Mouse (Mus musculus) forelimb bud, embryonic 11.5 days (tissue): ENCODE data around the gene Cdkl3.

ENCODE experiments used
- DNase-seq: peaks from one replicate; pipeline ENCODE4 v3.0.0-alpha.2; 2012; ENCODE audit warnings: low read depth, low spot score

The Cdkl3 gene

DNA sequence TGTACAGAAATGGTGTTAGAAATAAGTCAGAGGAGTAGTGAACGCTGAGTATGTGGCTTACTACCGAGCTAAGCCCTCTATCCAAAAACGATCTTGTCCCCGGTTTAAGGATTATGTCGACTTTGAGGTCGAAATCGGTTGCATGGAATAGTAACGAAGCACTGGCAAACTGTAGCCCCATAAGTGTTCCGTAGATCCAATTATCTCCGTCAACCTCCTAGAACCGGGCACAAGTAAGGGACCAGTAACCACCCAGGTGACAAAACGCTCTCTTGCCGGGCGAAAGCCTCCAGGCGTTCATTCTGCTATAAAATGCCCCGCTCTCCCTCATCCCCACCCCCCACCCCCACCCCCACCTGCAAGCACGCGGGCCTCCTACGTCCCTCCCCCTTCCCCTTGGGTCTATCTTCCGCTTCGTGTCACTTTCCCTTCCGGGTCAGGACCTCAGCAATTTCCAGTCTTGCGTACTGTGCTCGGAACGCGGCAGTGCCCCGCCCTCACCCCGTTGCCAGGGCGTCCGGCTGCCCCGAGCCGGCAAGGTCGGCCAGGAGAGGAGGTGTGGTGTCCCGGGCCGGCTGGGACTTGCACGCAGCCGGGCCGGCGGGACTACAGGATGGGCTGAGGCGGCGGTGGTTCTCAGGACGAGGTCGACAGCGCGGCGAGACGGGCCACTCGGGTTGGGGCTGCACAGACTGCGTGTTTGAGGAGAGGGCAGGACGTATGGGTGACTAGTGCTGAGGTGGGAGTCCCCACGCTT lies at the start of gene Cdkl3:
TSS of gene Cdkl3 (plus strand) at position 450 of the 757 bp plus-strand sequence.
- peak; percentile 97 for DNase-seq

DNA sequence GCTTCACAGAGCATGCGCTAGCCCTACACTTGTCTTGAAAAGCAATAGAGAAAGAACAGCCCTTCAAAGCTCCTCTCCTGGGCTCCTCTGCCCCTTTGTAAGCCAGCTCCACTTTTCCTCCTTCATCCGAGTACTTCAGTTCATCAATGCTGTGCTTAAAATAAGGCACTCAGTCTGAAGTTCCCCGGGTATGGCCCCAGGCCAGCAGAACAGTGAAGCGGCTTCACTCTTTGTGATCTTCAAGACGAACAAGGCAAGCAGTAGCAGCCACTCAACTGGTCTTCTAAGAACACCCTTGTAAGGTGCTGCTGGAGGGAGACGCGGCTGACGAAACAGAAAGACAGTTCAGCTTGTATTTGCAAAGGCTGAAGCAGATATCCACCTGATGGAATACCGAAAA lies 47.9 kb upstream of the Cdkl3 start:
- DNase-seq, result no peak

DNA sequence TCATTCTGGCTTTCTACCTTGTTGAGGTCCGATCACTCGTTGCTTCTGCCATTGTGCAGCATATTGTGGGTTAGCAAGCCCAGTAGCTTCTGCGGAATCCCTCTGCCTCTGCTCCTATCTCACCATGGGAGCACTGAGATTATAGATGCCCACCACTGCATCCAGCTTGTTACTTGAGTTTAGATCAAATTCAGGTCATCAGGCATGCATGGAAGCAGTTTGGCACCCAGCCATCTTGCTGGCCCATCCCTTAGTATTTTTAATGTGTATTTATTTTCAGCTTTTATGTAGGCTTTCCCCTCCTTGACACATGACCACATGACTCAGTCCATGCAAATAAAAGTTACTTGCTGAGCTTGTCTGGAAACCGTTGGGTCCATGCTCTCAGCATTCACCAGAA lies 46.3 kb upstream of the Cdkl3 start:
- DNase-seq, result no peak

DNA sequence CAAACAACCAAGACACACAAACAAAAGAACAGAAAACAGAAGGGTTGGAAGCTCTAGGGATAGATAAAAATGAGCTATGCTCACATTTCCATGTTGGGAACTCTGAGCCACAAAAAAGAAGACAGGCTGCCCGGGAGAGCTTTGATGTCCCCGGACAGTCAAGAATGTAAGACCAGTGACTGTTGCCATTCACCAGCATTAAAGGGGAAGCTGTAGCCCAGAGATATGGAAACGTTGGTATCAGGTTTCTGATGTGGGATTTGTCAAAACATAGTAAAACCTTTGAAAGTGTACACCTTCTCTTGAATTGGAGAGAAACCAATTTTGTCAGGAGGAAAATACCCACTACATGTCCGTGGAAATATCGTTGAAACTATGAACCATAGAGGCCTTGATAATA lies 44.5 kb upstream of the Cdkl3 start:
- DNase-seq, result no peak

DNA sequence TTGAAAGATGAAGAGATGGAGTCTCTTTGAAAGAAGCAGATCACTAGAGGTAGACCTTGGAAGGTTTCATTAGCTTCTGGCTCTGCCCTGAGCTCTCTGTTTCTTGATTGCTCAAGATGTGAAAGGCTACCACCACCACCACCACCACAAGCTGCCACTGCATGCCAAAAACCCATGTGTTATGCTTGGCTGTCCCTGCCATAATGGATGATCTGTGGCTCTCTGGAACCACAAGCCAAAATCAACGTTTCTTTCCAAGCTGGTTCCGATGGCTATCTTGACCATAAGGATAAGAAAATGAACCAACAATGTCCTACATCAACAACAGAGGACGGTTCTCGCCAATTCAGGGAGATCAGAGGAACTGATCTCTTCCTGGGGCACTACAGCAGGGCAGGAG lies 44.0 kb upstream of the Cdkl3 start:
- DNase-seq, result no peak

DNA sequence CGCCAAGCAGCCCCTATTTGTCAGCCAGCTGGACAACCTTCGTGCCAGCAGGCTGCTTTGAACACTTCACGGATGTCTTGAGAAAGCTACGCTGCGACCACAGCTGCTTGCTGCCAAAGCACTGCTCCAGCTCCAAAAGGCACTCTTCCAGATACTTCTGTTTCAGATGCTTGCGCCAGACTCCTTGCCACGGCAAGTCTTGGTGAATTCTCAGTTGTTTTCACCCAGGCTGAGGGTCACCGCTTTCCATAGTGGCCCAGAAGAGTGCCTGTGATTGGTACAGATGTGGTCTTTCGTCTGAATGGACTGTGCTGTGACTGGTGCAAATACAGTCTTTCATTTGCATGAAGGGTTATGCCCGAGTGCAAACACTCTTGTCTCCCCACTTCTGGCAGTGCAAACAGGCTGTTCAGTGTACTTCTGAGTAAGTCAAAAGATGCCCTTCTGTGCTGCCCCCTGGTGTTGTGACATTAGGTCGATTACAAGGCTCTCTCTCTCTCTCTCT lies 43.0 kb upstream of the Cdkl3 start:
- no peak for DNase-seq

DNA sequence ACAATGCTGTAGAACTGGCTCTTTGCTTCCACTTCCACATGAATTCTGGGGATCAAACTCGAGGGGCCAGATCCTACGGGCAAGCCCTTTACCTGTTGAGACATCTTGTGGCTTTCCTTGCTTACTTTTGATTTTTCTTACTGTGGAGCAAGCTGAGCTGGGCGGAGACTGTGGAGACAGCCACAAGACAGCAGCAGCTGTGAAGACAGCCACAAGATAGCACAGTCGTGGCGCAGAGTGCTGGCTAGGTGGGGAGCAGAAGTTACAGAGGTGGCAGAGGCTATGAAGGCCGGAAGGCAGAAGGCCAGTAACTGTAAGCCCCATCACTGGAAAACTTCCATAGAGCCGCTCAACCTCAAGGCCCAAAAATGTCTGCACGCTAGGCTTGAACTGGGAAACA lies 42.3 kb upstream of the Cdkl3 start:
- DNase-seq, result no peak

DNA sequence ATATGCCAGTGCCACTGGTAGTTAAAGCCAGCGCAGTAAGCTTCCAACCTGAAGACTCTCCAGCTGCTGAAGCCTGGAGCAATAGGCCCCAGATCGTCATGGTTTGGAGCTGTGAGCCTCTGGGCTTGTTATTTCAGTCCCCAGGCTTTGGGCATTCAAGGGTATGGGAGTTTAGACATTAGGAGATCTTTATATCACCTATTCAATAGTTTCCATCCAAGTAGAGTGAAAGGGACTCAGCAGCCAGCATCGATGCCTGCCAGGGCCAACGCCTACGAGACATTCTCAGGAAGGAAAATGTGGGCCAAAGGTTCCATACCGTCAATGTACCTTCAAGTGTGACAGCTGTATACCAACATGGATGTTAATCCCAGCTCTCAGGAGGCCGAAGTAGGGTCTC lies 41.7 kb upstream of the Cdkl3 start:
- no peak for DNase-seq

DNA sequence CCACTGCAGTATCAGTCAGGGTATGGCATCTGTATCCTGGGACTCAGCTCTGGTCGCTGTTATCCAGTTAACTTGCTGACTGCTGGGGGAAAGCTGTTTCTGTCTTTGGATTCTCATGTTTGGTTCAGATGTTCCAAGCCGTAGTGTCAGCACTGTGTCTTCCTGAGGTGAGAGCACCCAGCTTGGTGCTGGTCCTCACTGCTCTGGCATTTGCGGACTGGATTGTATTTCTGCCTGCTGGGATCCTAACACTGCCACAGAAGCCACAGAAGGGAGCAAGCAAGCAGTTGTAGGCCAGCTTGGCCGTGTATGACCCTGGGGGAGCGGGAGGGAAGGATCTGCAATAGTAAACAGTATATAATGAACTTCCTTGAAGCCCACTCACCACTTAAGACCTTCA lies 37.4 kb upstream of the Cdkl3 start:
- DNase-seq, result no peak

DNA sequence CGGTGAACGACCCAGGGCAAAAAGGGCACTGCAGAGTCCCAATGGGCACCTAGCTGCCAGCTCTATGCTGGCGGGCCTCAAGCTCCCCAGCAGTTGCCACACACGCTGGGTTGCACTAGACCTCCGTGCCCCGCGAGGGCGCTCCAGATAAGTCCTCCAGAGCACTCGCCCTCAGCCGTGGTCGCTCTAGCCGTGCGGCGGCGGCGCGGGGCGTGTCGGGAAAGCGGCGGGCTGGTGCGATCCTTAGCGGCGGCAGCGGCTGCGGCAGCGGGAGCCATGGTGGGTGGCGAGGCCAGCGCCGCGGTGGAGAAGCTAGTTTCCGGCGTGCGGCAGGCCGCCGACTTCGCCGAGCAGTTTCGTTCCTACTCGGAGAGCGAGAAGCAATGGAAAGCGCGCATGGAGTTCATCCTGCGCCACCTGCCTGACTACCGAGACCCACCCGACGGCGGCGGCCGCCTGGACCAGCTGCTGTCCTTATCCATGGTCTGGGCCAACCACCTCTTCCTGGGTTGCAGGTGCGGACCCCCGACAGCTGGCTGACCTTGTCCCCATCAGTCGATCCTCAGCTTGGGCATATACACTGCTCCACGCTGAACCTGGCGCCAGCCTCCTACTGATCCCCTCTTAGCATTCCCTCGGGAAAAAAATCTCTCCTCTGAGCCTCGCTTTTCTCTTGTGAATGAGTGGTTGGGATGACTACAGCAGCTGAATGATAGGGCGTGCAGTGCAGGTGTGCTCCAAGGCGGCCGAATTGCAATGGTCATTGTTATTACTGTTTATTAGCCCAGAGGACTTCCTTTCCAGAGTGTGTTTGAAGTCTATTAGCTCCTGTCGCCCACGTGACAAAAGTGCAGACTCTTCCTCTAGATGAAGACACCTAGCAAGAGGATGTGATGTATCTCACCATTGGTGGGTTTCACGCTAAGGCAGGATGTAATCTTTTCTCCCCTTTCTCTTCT lies 36.3 kb upstream of the Cdkl3 start, which contains the start of gene Cdkn2aipnl:
TSS of gene Cdkn2aipnl (plus strand) at position 219 of the 959 bp plus-strand sequence.
- peak; percentile 90 for DNase-seq

DNA sequence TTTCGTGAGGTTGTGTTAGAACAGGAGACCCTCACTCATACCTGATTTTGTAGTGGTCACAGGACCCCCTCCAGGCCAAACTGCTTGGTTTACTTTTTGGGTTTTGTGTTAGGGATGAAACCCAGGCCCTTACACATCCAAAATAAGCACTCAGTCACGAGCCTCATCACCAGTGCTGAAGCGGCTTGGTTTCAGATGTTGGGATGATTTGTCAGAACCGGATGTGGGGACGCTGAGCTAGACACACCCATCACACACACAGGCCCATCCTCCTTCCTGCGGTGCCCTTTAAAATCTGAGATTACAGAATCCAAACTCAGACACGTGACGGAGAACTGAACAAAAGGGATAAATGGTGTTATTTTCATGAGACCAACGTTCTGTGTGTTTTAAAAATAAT lies 35.1 kb upstream of the Cdkl3 start:
- DNase-seq, result no peak

DNA sequence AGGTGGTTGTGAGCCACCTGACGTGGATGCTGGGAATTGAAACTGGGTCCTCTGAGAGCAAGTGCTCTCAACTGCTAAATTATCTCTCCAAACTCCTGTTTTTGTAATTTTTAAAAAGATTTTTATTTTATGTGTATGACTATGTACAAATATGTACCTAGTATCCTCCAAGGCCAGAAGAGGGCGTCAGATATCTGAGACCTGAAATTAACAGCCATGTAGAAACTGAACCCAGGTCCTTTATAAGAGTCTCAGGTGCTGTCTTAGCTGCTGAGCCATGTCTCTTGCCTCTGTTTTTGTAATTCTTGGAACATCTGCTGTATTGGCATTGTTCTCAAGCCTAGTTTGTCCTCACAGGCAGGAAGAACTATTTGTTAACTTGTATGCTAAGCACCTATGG lies 34.5 kb upstream of the Cdkl3 start:
- DNase-seq, result no peak

DNA sequence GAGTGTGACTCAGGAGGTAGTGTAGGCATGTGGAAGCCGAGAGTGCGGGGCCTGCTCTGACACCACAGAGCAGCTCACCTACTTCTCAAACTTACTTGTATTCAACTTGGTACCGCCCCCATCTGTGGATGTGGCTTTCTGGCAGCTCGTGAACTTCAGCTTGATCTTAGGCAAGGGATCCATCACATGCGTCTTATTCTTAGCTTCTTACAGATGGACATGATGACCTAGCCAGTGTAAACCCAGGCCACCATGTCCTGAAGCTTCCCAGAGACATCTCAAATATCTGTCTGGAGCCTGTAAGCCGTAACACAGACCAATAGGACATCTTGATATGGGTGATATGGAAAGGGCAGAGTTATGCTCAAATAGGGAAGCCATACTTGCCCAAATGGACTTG lies 32.4 kb upstream of the Cdkl3 start:
- no peak for DNase-seq

DNA sequence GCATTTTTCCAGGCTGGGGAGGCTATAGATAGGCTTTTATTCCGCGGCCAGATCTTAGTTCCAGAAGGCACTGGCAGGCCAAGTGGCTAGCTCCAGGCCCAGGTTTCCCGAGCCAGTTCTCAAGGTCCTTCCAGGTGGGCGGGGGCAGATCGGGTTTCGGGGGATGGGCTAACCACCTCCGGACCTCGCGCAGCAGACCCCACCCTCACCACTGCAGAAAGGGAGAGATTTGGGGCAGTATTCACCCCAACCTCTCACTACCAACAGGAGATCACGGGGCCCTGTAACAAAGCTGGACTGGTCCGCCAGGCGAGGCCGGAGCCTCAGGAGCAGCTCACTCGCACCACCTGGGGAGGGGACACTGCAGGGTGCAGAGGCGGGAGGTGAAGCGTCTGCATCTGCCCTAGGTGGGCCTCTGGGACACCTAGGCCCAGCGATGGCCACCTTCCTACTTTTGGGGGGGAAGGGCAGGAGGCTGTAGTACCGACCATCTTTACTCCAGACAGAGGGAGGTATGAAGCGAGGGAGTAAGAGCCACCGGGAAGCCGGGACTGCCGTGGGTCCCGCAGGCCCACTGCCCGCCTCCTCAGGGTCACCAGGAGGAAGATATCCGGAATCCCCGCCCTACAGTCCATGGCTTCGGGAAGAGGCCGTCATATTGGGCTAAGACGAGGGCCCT lies 4.3 kb upstream of the Cdkl3 start:
- DNase-seq, result peak; percentile 76

DNA sequence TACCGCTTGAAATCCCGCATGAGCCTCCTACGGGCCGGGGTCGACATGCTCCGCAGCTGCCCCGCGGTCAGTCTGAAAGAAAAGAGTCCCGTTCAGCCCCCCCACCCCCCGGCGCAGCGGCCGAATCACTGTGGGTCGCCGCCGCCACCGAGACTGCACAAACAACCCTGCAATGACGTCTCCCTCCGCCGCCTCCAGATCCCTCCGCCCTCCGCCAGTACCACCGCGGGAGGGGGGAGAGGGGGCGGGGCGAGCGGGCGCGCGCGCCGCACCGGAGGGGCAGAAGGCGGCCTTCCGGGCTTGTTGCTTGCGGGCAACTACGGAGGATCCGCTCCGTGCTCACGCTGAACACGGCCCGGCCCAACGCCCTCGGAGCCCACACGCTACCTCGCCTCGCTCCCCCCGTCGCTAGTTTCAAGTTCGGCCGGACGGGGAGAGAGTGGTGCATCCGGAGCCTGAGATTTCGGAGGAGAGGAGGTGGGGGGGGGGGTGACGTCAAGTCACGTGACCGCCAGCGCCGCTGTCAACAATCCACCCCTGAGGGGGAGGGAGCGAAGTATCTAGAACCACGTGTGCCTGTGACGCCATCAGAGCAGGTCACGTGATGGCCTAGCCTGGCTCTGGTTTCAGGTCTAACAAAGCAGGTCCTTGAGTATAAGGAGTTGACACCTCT lies 3.6 kb upstream of the Cdkl3 start, which contains the start of gene Ube2b:
TSS of gene Ube2b (minus strand) at position 473 of the 673 bp plus-strand sequence.
- DNase-seq, result peak; percentile 98

DNA sequence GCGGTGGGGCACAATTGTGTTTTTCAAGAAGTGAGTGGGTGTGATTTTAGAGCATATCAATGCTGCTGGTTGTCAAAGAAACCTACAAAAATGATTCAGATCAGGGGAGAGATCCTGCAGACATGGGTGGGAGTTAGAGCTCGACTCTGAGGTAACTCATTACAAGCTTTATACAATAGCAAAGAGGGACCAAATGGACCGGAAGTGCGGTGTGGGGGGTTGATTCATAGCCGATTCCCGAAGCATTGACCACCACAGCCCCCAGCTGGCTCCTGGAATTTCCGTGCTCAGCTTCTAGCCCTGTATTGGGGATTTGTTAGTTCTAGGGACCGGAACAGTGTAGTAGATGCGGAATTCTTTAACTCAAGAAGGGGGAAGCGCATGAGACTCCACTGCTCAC lies 2.7 kb upstream of the Cdkl3 start:
- no peak for DNase-seq

DNA sequence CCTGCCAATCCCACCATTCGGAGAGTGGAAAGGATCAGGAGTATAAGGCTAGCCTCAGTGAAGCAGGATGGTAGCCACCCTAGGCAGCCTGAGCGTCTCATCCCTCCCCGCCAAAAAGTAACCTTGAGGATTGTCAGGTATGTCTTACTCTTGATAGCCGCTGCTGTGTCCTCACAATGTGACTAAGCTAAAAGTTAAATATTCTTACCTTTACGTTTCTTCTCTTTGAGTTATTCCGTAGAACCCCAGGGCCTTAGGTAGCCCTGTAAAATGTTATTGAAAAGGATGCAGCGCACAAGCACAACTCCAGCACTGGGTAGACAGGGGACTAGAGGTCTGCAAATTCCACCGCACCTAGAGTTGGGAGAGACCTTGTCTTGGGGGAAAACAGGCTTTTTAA lies 2.2 kb upstream of the Cdkl3 start:
- no peak for DNase-seq

DNA sequence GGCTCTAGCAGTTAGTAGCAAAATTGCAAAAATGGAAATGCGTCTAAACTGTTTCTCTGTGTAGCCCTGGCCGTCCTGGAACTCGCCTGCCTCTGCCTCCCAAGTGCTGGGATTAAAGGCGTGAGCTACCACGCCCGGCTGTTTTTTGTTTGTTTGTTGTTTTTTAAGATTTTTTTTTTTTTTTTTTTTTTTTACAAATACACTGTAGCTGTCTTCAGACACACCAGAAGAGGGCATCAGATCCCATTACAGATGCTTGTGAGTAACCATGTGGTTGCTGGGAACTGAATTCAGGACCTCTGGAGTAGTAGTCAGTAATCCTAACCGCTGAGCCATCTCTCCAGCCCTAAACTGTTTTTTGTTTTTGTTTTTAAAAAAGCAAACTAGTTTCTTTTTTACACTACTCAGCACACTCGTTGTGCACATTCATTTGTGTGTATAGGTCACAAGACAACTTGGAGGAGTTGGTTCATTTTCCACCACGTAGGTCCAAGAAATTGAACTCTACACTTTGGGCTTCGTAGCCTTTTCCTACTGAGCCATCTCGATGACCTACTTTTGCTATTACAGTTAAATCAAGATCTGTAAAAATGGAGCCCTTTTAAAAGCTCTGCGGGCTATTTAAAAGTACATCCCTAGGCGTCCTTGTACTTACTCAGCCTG lies 1.0 kb upstream of the Cdkl3 start:
- no peak for DNase-seq

DNA sequence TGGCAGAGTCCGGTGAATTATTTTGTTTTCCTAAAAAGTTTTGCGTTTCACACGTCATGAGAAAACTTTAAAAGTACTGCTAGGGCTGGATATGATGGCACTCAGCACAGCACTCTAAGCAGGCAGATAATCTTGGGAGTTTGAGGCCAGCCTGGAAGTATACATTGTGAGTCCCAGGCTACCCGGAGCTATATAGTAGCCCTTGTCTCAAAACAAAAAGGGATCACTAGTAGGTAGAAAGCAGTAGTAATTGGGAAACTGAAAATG lies 583 bp upstream of the Cdkl3 start:
- DNase-seq, result peak; percentile 21

DNA sequence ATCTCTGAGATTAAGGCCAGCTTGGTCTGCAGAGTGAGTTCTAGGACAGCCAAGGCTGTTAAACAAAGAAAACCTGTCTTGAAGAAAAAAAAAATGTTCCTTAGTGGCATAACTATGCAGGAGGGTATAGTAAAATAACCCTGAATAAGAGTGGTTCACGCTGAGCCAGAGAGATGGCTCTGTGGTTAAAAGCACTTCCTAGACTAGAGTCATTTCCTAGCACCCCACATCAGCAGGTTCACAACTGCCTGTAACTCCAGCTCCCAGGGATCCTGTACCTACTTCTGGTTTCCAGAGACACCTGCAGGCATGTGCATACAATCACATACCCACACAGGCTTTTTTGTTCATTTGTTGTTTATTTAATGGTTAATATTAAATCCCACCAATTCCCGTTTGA lies 1.6 kb downstream of the Cdkl3 start:
- no peak for DNase-seq

DNA sequence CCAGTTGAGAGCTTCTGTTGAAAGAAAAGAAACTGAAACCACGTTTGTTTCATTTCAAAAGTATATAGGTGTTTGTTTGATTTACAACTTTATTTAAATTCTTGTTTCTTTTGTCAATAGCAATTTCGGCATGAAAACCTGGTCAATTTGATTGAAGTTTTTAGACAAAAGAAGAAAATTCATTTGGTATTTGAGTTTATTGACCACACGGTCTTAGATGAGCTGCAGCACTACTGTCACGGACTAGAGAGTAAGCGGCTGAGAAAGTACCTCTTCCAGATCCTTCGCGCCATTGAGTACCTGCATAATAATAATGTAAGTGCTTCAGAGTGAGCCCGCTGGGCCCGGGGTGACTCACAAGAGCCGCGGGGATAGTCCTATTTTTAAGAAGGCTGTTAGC lies 7.0 kb downstream of the Cdkl3 start:
- no peak for DNase-seq
